Mouse (Mus musculus): ENCODE results near the gene Lgi1. TPM values are rescaled to one million over a fixed set of nuclear protein-coding genes. Genes with fewer than 3 reads are reported as not detected.

Lgi1 gene
- not detected for total RNA-seq (2023)

GRCm38 (mm10) chr19:38264505-38265500, at the start of gene Lgi1:
Gene Lgi1 (plus strand): TSS chr19:38264536.

GRCm38 (mm10) chr19:38223905-38224684, 40.2 kb upstream of the Lgi1 start, which contains the start of gene Fra10ac1:
Gene Fra10ac1 (minus strand): TSS chr19:38224156.

Other genes with a start within 250 kb of the Lgi1 start
- 10 to 100 TPM; 39.9 to 56.1 TPM for gene Myof, start 221.0 kb upstream of the Lgi1 start, total RNA-seq (2023)
- 1 to 10 TPM; 2.0 to 2.8 TPM for gene Cep55, start 209.5 kb upstream of the Lgi1 start, total RNA-seq (2023)
- gene Ffar4, start 167.5 kb upstream of the Lgi1 start, total RNA-seq (2023): not detected
- not detected for gene Rbp4, start 139.3 kb upstream of the Lgi1 start, total RNA-seq (2023)
- not detected for gene Pde6c, start 131.8 kb upstream of the Lgi1 start, total RNA-seq (2023)
- gene Fra10ac1, start 40.4 kb upstream of the Lgi1 start, total RNA-seq (2023): 10 to 100 TPM; 20.6 to 32.6 TPM
- gene Slc35g1, start 131.4 kb downstream of the Lgi1 start, total RNA-seq (2023): 1 to 10 TPM; 1.2 to 1.7 TPM
- under 1 TPM in 1 of 2 experiments, not detected in 1; 0.67 TPM for gene Plce1, start 216.6 kb downstream of the Lgi1 start, total RNA-seq (2023)

Data from B cell, adult 67 days (primary cell).